Mouse (Mus musculus) thymus, adult 2 months (tissue): ENCODE results near the gene Galnt12.

Experiments used
- CTCF ChIP-seq: fragments of 200-500 bp; IDR thresholded peaks from 2 replicates; pipeline ENCODE4 v1.5.1; 2012; ENCODE audit warnings: mild to moderate bottlenecking, control low read depth, low read length, moderate library complexity, borderline replicate concordance; ENCODE audit not compliant: control insufficient read depth, poor library complexity, insufficient read depth; ENCODE audit errors: extremely low read depth
- POLR2A ChIP-seq: fragments of 200-500 bp; IDR thresholded peaks from 2 replicates; pipeline ENCODE4 v1.6.1; 2012; ENCODE audit warnings: mild to moderate bottlenecking, low read length, control low read depth, moderate library complexity; ENCODE audit not compliant: control insufficient read depth, poor library complexity, insufficient read depth; ENCODE audit errors: extremely low read depth

DNA sequence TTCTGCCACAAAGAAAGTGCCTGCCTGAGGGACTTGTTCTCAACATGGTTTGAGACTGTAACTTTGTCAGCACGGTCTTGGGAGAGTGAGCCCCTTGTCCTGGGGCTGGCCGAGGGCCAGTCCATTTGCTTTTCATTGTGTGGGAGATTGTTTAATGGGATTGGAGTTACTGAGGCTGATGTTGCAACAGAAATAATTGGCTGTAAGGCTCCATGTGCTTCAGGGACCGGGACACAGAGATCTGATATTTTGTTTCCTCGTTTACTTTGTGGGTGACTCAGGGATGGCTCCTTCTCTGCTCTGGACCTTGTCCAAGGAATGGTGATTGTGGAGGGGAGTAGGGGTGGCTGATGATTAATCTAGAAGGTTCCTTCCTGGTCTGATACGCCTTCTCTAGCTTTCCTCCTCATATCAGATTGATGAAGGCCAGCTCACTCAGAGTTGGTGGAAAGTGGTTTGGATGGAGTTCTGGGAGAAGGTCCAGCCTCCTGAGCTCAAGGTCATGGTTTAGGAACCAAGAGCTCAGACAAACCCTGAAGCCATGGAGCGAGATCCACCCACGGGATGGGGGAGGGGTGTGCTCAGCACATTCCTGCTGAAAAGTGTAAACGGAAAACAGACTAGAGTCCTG, 60.0 kb downstream of the Galnt12 start:
- TF ChIP-seq POLR2A = no peak
- TF ChIP-seq CTCF = no peak
